Mouse (Mus musculus): ENCODE data around the gene Vrk3. TPM values are rescaled to one million over a fixed set of nuclear protein-coding genes. Genes with fewer than 3 reads are reported as not detected.
A peak's percentile ranks its signal among the peaks of the same experiment; 100 is the strongest.

Gene Vrk3
- polyA plus RNA-seq, 2 experiments = 28.8 to 39.9 TPM

DNA sequence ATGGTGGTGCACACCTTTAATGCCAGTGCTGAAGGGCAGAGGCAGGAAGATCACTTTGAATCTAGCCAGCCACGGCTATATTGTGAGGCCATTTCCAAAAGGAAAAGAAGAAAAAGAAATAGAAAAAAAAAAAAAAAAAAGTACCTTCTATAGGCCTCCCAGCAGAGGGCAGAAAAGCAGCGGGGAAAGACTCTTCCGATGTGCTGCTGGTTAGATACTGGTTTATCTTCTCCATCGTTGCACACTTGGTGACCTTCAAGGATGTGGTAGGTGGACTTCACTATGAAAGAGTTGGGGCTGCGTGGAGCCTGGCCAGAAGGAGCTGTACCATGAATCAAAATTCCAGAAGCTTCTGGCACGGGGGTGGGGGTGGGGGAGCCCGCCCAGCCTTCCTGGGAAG, 23.9 kb upstream of the Vrk3 start:
- no peak overlapping the region for H3K4me3 ChIP-seq (replicated peaks; ENCODE audit: low read length)
- DNase-seq (ENCODE audit: low spot score) = peak; percentile 38
- ATAC-seq (ENCODE audit: low FRiP score, low read depth) = no peak
- no peak overlapping the region for H3K27ac ChIP-seq (replicated peaks; ENCODE audit: low read depth, low read length)
- H3K4me1 ChIP-seq (ENCODE audit: control insufficient read depth, insufficient read depth, low read length) = no peaks in the 10 kb centered on the region
- H3K9ac ChIP-seq (ENCODE audit: low read depth, low read length, severe bottlenecking) = no peak overlapping the region
- no peaks in the 10 kb centered on the region for H3K9me3 ChIP-seq (ENCODE audit: control insufficient read depth, low read length)
- H3K27me3 ChIP-seq (ENCODE audit: control insufficient read depth, insufficient read depth, low read length) = no peaks in the 10 kb centered on the region
- no peaks in the 10 kb centered on the region for H3K36me3 ChIP-seq (ENCODE audit: control insufficient read depth, insufficient read depth, low read length)
- H3K4me2 ChIP-seq (replicated peaks; ENCODE audit: low read depth, low read length, severe bottlenecking) = no peak overlapping the region
- 19% methylated on average over 7 of the region's 7 CpGs for WGBS
- no peak for TF ChIP-seq POLR2A (IDR thresholded peaks at IDR 0.05; ENCODE audit: borderline replicate concordance, extremely low read depth, insufficient read depth, insufficient read length)

GRCm38 (mm10) chr7:44726343-44726742, 21.9 kb upstream of the Vrk3 start:
- DNase-seq (ENCODE audit: low spot score) (peak; percentile 17), ATAC-seq (ENCODE audit: low FRiP score, low read depth) (no peak)
- 70% methylated on average over 6 of the region's 6 CpGs for WGBS
- Histone ChIP-seq H3K27me3 (ENCODE audit: control insufficient read depth, insufficient read depth, low read length) (no peaks in the 10 kb centered on the region), H3K4me3 (replicated peaks; ENCODE audit: low read length) (no peak overlapping the region), H3K9ac (ENCODE audit: low read depth, low read length, severe bottlenecking) (no peak overlapping the region), H3K4me2 (replicated peaks; ENCODE audit: low read depth, low read length, severe bottlenecking) (no peak overlapping the region), H3K27ac (replicated peaks; ENCODE audit: low read depth, low read length) (no peak overlapping the region), H3K9me3 (ENCODE audit: control insufficient read depth, low read length) (no peaks in the 10 kb centered on the region), H3K36me3 (ENCODE audit: control insufficient read depth, insufficient read depth, low read length) (no peaks in the 10 kb centered on the region), H3K4me1 (ENCODE audit: control insufficient read depth, insufficient read depth, low read length) (no peaks in the 10 kb centered on the region)
- TF ChIP-seq POLR2A (IDR thresholded peaks at IDR 0.05; ENCODE audit: borderline replicate concordance, extremely low read depth, insufficient read depth, insufficient read length) = no peak

GRCm38 (mm10) chr7:44727151-44727550, 21.1 kb upstream of the Vrk3 start:
- WGBS = 59% methylated on average over 5 of the region's 5 CpGs

GRCm38 (mm10) chr7:44728082-44728975, 19.9 kb upstream of the Vrk3 start:
- Histone ChIP-seq H3K27ac (replicated peaks; ENCODE audit: low read depth, low read length) (no peak overlapping the region), H3K9ac (ENCODE audit: low read depth, low read length, severe bottlenecking) (no peak overlapping the region), H3K27me3 (ENCODE audit: control insufficient read depth, insufficient read depth, low read length) (no peaks in the 10 kb centered on the region), H3K9me3 (ENCODE audit: control insufficient read depth, low read length) (no peaks in the 10 kb centered on the region), H3K36me3 (ENCODE audit: control insufficient read depth, insufficient read depth, low read length) (peaks cover 5% of the 10 kb centered on the region; the same call in 1 of the 2 replicates), H3K4me3 (replicated peaks; ENCODE audit: low read length) (no peak overlapping the region), H3K4me2 (replicated peaks; ENCODE audit: low read depth, low read length, severe bottlenecking) (no peak overlapping the region), H3K4me1 (ENCODE audit: control insufficient read depth, insufficient read depth, low read length) (no peaks in the 10 kb centered on the region)
- ATAC-seq (ENCODE audit: low FRiP score, low read depth) (no peak), DNase-seq (ENCODE audit: low spot score) (no peak)
- no peak for TF ChIP-seq POLR2A (IDR thresholded peaks at IDR 0.05; ENCODE audit: borderline replicate concordance, extremely low read depth, insufficient read depth, insufficient read length)
- WGBS = 88% methylated on average over 11 of the region's 11 CpGs

More at GRCm38 (mm10) chr7:44727151-44727550, 21.1 kb upstream of the Vrk3 start:
- no peaks in the 10 kb centered on the region for H3K27me3 ChIP-seq (ENCODE audit: control insufficient read depth, insufficient read depth, low read length)
- no peak overlapping the region for H3K9ac ChIP-seq (ENCODE audit: low read depth, low read length, severe bottlenecking)
- H3K9me3 ChIP-seq (ENCODE audit: control insufficient read depth, low read length) = no peaks in the 10 kb centered on the region
- no peak overlapping the region for H3K27ac ChIP-seq (replicated peaks; ENCODE audit: low read depth, low read length)
- no peaks in the 10 kb centered on the region for H3K4me1 ChIP-seq (ENCODE audit: control insufficient read depth, insufficient read depth, low read length)
- ATAC-seq (ENCODE audit: low FRiP score, low read depth) (no peak), DNase-seq (ENCODE audit: low spot score) (no peak)
- no peak for TF ChIP-seq POLR2A (IDR thresholded peaks at IDR 0.05; ENCODE audit: borderline replicate concordance, extremely low read depth, insufficient read depth, insufficient read length)
- no peak overlapping the region for H3K4me2 ChIP-seq (replicated peaks; ENCODE audit: low read depth, low read length, severe bottlenecking)
- H3K36me3 ChIP-seq (ENCODE audit: control insufficient read depth, insufficient read depth, low read length) = peaks cover 3% of the 10 kb centered on the region; the same call in 1 of the 2 replicates
- H3K4me3 ChIP-seq (replicated peaks; ENCODE audit: low read length) = no peak overlapping the region

DNA sequence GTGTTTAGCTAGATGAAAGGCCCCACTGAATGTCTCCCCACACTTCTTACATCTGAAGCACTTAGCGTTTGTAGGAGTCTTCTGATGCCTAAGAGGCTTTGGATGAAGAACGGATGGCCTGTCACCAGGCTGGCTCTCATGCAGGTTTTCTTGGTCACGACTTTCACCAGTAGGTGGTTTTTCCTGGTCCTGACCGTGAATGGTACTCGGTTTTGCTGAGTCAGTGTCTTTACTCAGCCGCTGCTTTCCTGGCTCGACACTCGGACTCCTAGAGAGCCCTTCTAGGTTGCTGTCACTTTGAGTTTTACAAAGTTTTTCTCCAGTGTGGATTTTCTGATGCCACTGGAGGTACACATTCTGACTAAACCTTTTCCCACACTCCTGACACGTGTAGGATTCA, 14.5 kb upstream of the Vrk3 start:
- ATAC-seq (ENCODE audit: low FRiP score, low read depth) (no peak), DNase-seq (ENCODE audit: low spot score) (no peak)
- peaks cover 5% of the 10 kb centered on the region; the same call in 1 of the 2 replicates for H3K36me3 ChIP-seq (ENCODE audit: control insufficient read depth, insufficient read depth, low read length)
- no peak overlapping the region for H3K27ac ChIP-seq (replicated peaks; ENCODE audit: low read depth, low read length)
- no peaks in the 10 kb centered on the region for H3K27me3 ChIP-seq (ENCODE audit: control insufficient read depth, insufficient read depth, low read length)
- no peak overlapping the region for H3K9ac ChIP-seq (ENCODE audit: low read depth, low read length, severe bottlenecking)
- no peaks in the 10 kb centered on the region for H3K4me1 ChIP-seq (ENCODE audit: control insufficient read depth, insufficient read depth, low read length)
- H3K4me3 ChIP-seq (replicated peaks; ENCODE audit: low read length) = no peak overlapping the region
- no peak overlapping the region for H3K4me2 ChIP-seq (replicated peaks; ENCODE audit: low read depth, low read length, severe bottlenecking)
- WGBS = 89% methylated on average over 9 of the region's 9 CpGs
- H3K9me3 ChIP-seq (ENCODE audit: control insufficient read depth, low read length) = no peaks in the 10 kb centered on the region
- TF ChIP-seq POLR2A (IDR thresholded peaks at IDR 0.05; ENCODE audit: borderline replicate concordance, extremely low read depth, insufficient read depth, insufficient read length) = no peak

Data from limb, embryonic 14.5 days (tissue).